9 mouse cellular contexts compared by ENCODE assay signal in genomic region chr9:61985183-61985863, GRCm38 (mm10). TPM values are rescaled to one million over a fixed set of nuclear protein-coding genes. Genes with fewer than 3 reads are reported as not detected.
DNase-seq lines count a peak whose midpoint lies in the region; ATAC-seq and TF ChIP-seq lines count a peak whose summit lies in the region.
"Had no signal": no experiment of that assay in that cellular context is flagged by ENCODE, and none has a peak within 500 bp of the region (broad histone marks: within the 10 kb centered on the region; RNA-seq: fewer than 3 reads in every experiment).

No protein-coding gene starts in this region.

- peak; percentile 59 for TF ChIP-seq RAD21 in MEL (IDR thresholded peaks at IDR 0.05; ENCODE audit: low read depth, low read length)

- H3K27ac ChIP-seq in kidney, postnatal 0 days: no peak overlapping the region
- H3K27ac ChIP-seq in MEL (ENCODE audit: control insufficient read depth, low read depth, low read length): no peak overlapping the region

- H3K4me1 ChIP-seq in kidney, postnatal 0 days (replicated peaks; ENCODE audit: insufficient read depth, low read length): no peaks in the 10 kb centered on the region
- peaks cover 0 to 7% of the 10 kb centered on the region in 2 experiments; a peak in 2 of 4 replicates for H3K4me1 ChIP-seq in MEL (ENCODE audit: control insufficient read depth in 1 of 2, insufficient read depth in 2 of 2, low read length in 2 of 2)

- H3K9me3 ChIP-seq in kidney, postnatal 0 days (replicated peaks; ENCODE audit: low read length): no peaks in the 10 kb centered on the region
- H3K9me3 ChIP-seq in MEL (replicated peaks; ENCODE audit: insufficient read depth, low read length): no peaks in the 10 kb centered on the region

- no peak for TF ChIP-seq POLR2A in MEL (IDR thresholded peaks at IDR 0.05; ENCODE audit: control insufficient read depth in 1 of 2, insufficient read depth in 1 of 2, low read depth in 1 of 2, low read length in 2 of 2, poor library complexity in 1 of 2)

- DNase-seq in kidney, postnatal 0 days (ENCODE audit: low spot score): peak; percentile 64
- DNase-seq in kidney, adult 11 months: no peak
- DNase-seq in MEL (ENCODE audit: low read depth, low spot score): peak; percentile 59
- peak; percentile 76 to 82 for DNase-seq in cerebellum, postnatal 14 days
- peak; percentile 62 to 64 for DNase-seq in left cerebral cortex, postnatal 14 days (ENCODE audit: low spot score in 2 of 2)
- DNase-seq in thymus, postnatal 25 days: peak; percentile 77

- WGBS in kidney, postnatal 0 days: 35% methylated on average over 11 of the region's 11 CpGs

- peak; percentile 77 for TF ChIP-seq CTCF in kidney, postnatal 0 days (IDR thresholded peaks at IDR 0.05; ENCODE audit: low read depth)
- TF ChIP-seq CTCF in MEL (IDR thresholded peaks at IDR 0.05 in 2 of 3, conservative IDR thresholded peaks at IDR 0.05 in 1 of 3; ENCODE audit: control insufficient read depth in 1 of 3, insufficient read depth in 1 of 3, low read depth in 2 of 3, low read length in 3 of 3, poor library complexity in 1 of 3, severe bottlenecking in 1 of 3): peak; percentile 62 to 75 (median 73)

- no peak overlapping the region for H3K9ac ChIP-seq in kidney, postnatal 0 days (ENCODE audit: low read depth, low read length)
- no peak overlapping the region for H3K9ac ChIP-seq in MEL (ENCODE audit: control insufficient read depth, low read depth, low read length, poor library complexity, severe bottlenecking)

- H3K27me3 ChIP-seq in kidney, postnatal 0 days (ENCODE audit: insufficient read depth, low read length): no peaks in the 10 kb centered on the region
- peaks cover 3 to 6% of the 10 kb centered on the region in 2 experiments; a peak in 3 of 4 replicates for H3K27me3 ChIP-seq in MEL (ENCODE audit: control insufficient read depth in 1 of 2, insufficient read depth in 2 of 2, low read length in 2 of 2)

- H3K36me3 ChIP-seq in kidney, postnatal 0 days (ENCODE audit: insufficient read depth, low read length): no peaks in the 10 kb centered on the region
- no peaks in the 10 kb centered on the region for H3K36me3 ChIP-seq in MEL (ENCODE audit: control insufficient read depth in 1 of 2, insufficient read depth in 2 of 2, low read length in 2 of 2)

- H3K79me2 ChIP-seq in MEL (ENCODE audit: control insufficient read depth, insufficient read depth, low read length, poor library complexity): no peaks in the 10 kb centered on the region

- intact Hi-C loops in left cerebral cortex, postnatal 14 days (cut with DNase I): loop anchor here (1.0 kb wide), 1 partner anchor 20 kb away; no protein-coding TSS in a partner anchor

- TF ChIP-seq EP300 in MEL (IDR thresholded peaks at IDR 0.05; ENCODE audit: low read depth in 1 of 2, low read length in 2 of 2): no peak

- no peak overlapping the region for H3K4me3 ChIP-seq in kidney, postnatal 0 days (replicated peaks; ENCODE audit: low read depth, low read length)
- H3K4me3 ChIP-seq in MEL (ENCODE audit: control insufficient read depth in 1 of 2, insufficient read depth in 1 of 2, low read depth in 2 of 2, low read length in 2 of 2): no peak overlapping the region
- H3K4me3 ChIP-seq: erythroblast, embryonic 14.5 days had no signal

- ATAC-seq in kidney, postnatal 0 days (replicated peaks; ENCODE audit: low FRiP score, low read depth): no peak
- ATAC-seq in granulocyte monocyte progenitor cell, adult 5-6 weeks (replicated peaks; ENCODE audit: poor library complexity, severe bottlenecking): 0 out of 2 replicates have a peak, but pooled peaks have one; percentile 18
- peak; percentile 57 for ATAC-seq in neutrophil, adult 5-6 weeks (ENCODE audit: extremely low read depth, insufficient number of reproducible peaks, low FRiP score, poor library complexity, severe bottlenecking)

- no peak overlapping the region for H3K4me2 ChIP-seq in kidney, postnatal 0 days (ENCODE audit: low read length)

TF ChIP-seq in MEL, 35 proteins besides CTCF, POLR2A, EP300 and RAD21:
- no peak for TF ChIP-seq TCF12 (IDR thresholded peaks at IDR 0.05; ENCODE audit: low read depth, low read length)
- no peak for TF ChIP-seq JUND (IDR thresholded peaks at IDR 0.05; ENCODE audit: low read depth, low read length)
- peak; percentile 56; the same call in 1 of the 2 replicates for TF ChIP-seq ZNF384 (IDR thresholded peaks at IDR 0.05; ENCODE audit: low read depth, low read length)
- no peak for TF ChIP-seq TBP (IDR thresholded peaks at IDR 0.05; ENCODE audit: low read depth, low read length)
- no peak for TF ChIP-seq MEF2A (IDR thresholded peaks at IDR 0.05; ENCODE audit: extremely low read depth, insufficient replicate concordance, low read depth, low read length, poor library complexity, severe bottlenecking)
- peak; percentile 77 for TF ChIP-seq SMC3 (IDR thresholded peaks at IDR 0.05; ENCODE audit: low read depth, low read length)
- no peak for TF ChIP-seq NELFE (IDR thresholded peaks at IDR 0.05; ENCODE audit: low read depth, low read length)
- no peak for TF ChIP-seq E2F4 (IDR thresholded peaks at IDR 0.05; ENCODE audit: borderline replicate concordance, low read depth, low read length)
- no peak for TF ChIP-seq GABPA (IDR thresholded peaks at IDR 0.05; ENCODE audit: low read depth, low read length)
- TF ChIP-seq MYB (IDR thresholded peaks at IDR 0.05; ENCODE audit: low read depth, low read length): no peak
- no peak for TF ChIP-seq ZKSCAN1 (IDR thresholded peaks at IDR 0.05; ENCODE audit: low read depth, low read length)
- no peak for TF ChIP-seq MYC (IDR thresholded peaks at IDR 0.05; ENCODE audit: low read depth, low read length)

RNA-seq across cellular contexts. Expression of gene Kif23, which starts 38.7 kb away (rescaled TPM):
- 40.1 and 51.2 TPM in 2 replicates for polyA plus RNA-seq in kidney, postnatal 0 days (2015; fragmentation: Nextera tagmentation; extraction: Ambion mirVana)
- 37.5 and 54.3 TPM in 2 replicates for total RNA-seq in MEL (2012; rRNA removed)
- polyA plus RNA-seq in MEL (2012; ENCODE audit: insufficient read depth in 1 of 2, insufficient read length in 2 of 2, low read depth in 1 of 2, low replicate concordance in 2 of 2, missing spikeins in 1 of 2): 100 to 1,000 TPM in 1 of 2 experiments, not detected in 1; 100 TPM
- total RNA-seq in granulocyte monocyte progenitor cell, adult 5-6 weeks (2014; fragmentation: Nextera tagmentation): 32.7 and 46.7 TPM in 2 replicates
- 146 and 173 TPM in 2 replicates for total RNA-seq in granulocyte monocyte progenitor cell, adult 5-6 weeks (2017)
- 1 to 10 TPM; 1.9 to 2.0 TPM for total RNA-seq in left cerebral cortex, postnatal 14 days (2021)
- 186 and 218 TPM in 2 replicates for total RNA-seq in neutrophil, adult 5-6 weeks (2017)

RNA-seq across cellular contexts. Expression of gene Paqr5, which starts 41.3 kb away (rescaled TPM):
- 107 and 109 TPM in 2 replicates for polyA plus RNA-seq in kidney, postnatal 0 days (2015; fragmentation: Nextera tagmentation; extraction: Ambion mirVana)
- total RNA-seq in MEL (2012; rRNA removed): not detected in 2 replicates
- under 1 TPM in 1 of 2 experiments, not detected in 1; 0.04 TPM for polyA plus RNA-seq in MEL (2012; ENCODE audit: insufficient read depth in 1 of 2, insufficient read length in 2 of 2, low read depth in 1 of 2, low replicate concordance in 2 of 2, missing spikeins in 1 of 2)
- total RNA-seq in granulocyte monocyte progenitor cell, adult 5-6 weeks (2014; fragmentation: Nextera tagmentation): 0.60 TPM in 1 of 2 replicates, not detected in the other
- total RNA-seq in granulocyte monocyte progenitor cell, adult 5-6 weeks (2017): 0.21 and 0.34 TPM in 2 replicates
- total RNA-seq in left cerebral cortex, postnatal 14 days (2021): 1 to 10 TPM in 1 of 2 experiments, under 1 TPM in 1; 0.80 to 2.3 TPM
- total RNA-seq in neutrophil, adult 5-6 weeks (2017): 0.23 and 0.98 TPM in 2 replicates
- polyA plus RNA-seq: erythroblast, embryonic 14.5 days had no signal

Comparison
In these comparisons a context has a peak if more than half of its experiments do, and no peak if none do; other contexts are left out.
1. RNA of gene Kif23, which starts 38.7 kb away (total RNA-seq): 186 to 218 TPM in neutrophil, adult 5-6 weeks, 32.7 to 173 TPM in granulocyte monocyte progenitor cell, adult 5-6 weeks and 37.5 to 54.3 TPM in MEL; 1.9 to 2.0 TPM in left cerebral cortex, postnatal 14 days; every median in the first group is over 10 times any median in the second.